Mouse (Mus musculus): ENCODE results near the gene Gm37419. TPM values are rescaled to one million over a fixed set of nuclear protein-coding genes. Genes with fewer than 3 reads are reported as not detected.
A peak's percentile ranks its signal among the peaks of the same experiment; 100 is the strongest.

The Gm37419 gene
- not detected in 2 replicates for polyA plus RNA-seq (2015; fragmentation: Nextera tagmentation; extraction: Ambion mirVana)

GRCm38 (mm10) chr16:23988466-23989208, at the start of gene Gm37419, which contains the start of gene Bcl6:
TSS of gene Gm37419 (plus strand) at chr16:23988482.
TSS of gene Bcl6 (minus strand) at chr16:23988852.
- peak; percentile 90 for ATAC-seq
- Histone ChIP-seq H3K9me3 (replicated peaks) (no peaks in the 10 kb centered on the region), H3K27ac (peak within 1 kb of the TSS; percentile 98), H3K4me2 (peak within 1 kb of the TSS; percentile 88), H3K9ac (peak within 1 kb of the TSS; percentile 91), H3K4me1 (peaks cover 49% of the 10 kb centered on the region), H3K27me3 (peaks cover 27% of the 10 kb centered on the region), H3K36me3 (ENCODE audit: poor library complexity, severe bottlenecking) (no peaks in the 10 kb centered on the region), H3K4me3 (peak within 1 kb of the TSS; percentile 74)
- WGBS = under 1% methylated on average over 68 of the region's 68 CpGs

GRCm38 (mm10) chr16:23944801-23945200, 43.5 kb upstream of the Gm37419 start:
- Histone ChIP-seq H3K4me3 (no peak overlapping the region), H3K4me2 (no peak overlapping the region), H3K9ac (no peak overlapping the region), H3K27me3 (no peaks in the 10 kb centered on the region), H3K4me1 (no peaks in the 10 kb centered on the region), H3K36me3 (ENCODE audit: poor library complexity, severe bottlenecking) (no peaks in the 10 kb centered on the region), H3K9me3 (replicated peaks) (no peaks in the 10 kb centered on the region), H3K27ac (no peak overlapping the region)
- no peak for ATAC-seq
- whole genome bisulfite sequencing = 26% methylated on average over 3 of the region's 3 CpGs

- Histone ChIP-seq H3K36me3 (ENCODE audit: poor library complexity, severe bottlenecking) (no peaks in the 10 kb centered on the region), H3K9ac (no peak overlapping the region), H3K27me3 (no peaks in the 10 kb centered on the region), H3K9me3 (replicated peaks) (no peaks in the 10 kb centered on the region), H3K4me3 (no peak overlapping the region), H3K4me1 (no peaks in the 10 kb centered on the region), H3K27ac (no peak overlapping the region), H3K4me2 (no peak overlapping the region)
- ATAC-seq = no peak
- 88% methylated on average over 6 of the region's 6 CpGs for WGBS
Measured at GRCm38 (mm10) chr16:23947654-23948053, 40.6 kb upstream of the Gm37419 start.

GRCm38 (mm10) chr16:23952101-23952727, 36.1 kb upstream of the Gm37419 start:
- no peaks in the 10 kb centered on the region for H3K27me3 ChIP-seq
- H3K36me3 ChIP-seq (ENCODE audit: poor library complexity, severe bottlenecking) = no peaks in the 10 kb centered on the region
- ATAC-seq = no peak
- no peak overlapping the region for H3K27ac ChIP-seq
- WGBS = 80% methylated on average over 4 of the region's 4 CpGs
- H3K9me3 ChIP-seq (replicated peaks) = no peaks in the 10 kb centered on the region
- no peak overlapping the region for H3K4me3 ChIP-seq
- H3K4me2 ChIP-seq = no peak overlapping the region
- H3K9ac ChIP-seq = no peak overlapping the region
- peaks cover 3% of the 10 kb centered on the region; the same call in 1 of the 2 replicates for H3K4me1 ChIP-seq

GRCm38 (mm10) chr16:23953189-23953958, 34.9 kb upstream of the Gm37419 start:
- no peaks in the 10 kb centered on the region for H3K9me3 ChIP-seq (replicated peaks)
- peaks cover 3% of the 10 kb centered on the region; the same call in 1 of the 2 replicates for H3K4me1 ChIP-seq
- no peak overlapping the region for H3K4me2 ChIP-seq
- no peak overlapping the region for H3K27ac ChIP-seq
- no peaks in the 10 kb centered on the region for H3K27me3 ChIP-seq
- WGBS = 42% methylated on average over 11 of the region's 11 CpGs
- no peak overlapping the region for H3K4me3 ChIP-seq
- peak; percentile 72 for ATAC-seq
- H3K36me3 ChIP-seq (ENCODE audit: poor library complexity, severe bottlenecking) = no peaks in the 10 kb centered on the region
- no peak overlapping the region for H3K9ac ChIP-seq

- ATAC-seq = peak; percentile 69
Measured at GRCm38 (mm10) chr16:23953959-23954260, 34.4 kb upstream of the Gm37419 start.

GRCm38 (mm10) chr16:23958938-23959337, 29.3 kb upstream of the Gm37419 start:
- Histone ChIP-seq H3K4me1 (peaks cover 3% of the 10 kb centered on the region; the same call in 1 of the 2 replicates), H3K4me3 (no peak overlapping the region), H3K4me2 (no peak overlapping the region), H3K36me3 (ENCODE audit: poor library complexity, severe bottlenecking) (no peaks in the 10 kb centered on the region), H3K27me3 (no peaks in the 10 kb centered on the region), H3K27ac (no peak overlapping the region), H3K9ac (no peak overlapping the region), H3K9me3 (replicated peaks) (no peaks in the 10 kb centered on the region)
- ATAC-seq = no peak

More at GRCm38 (mm10) chr16:23953959-23954260, 34.4 kb upstream of the Gm37419 start:
- H3K4me1 ChIP-seq = peaks cover 3% of the 10 kb centered on the region; the same call in 1 of the 2 replicates
- no peaks in the 10 kb centered on the region for H3K9me3 ChIP-seq (replicated peaks)
- 0% methylated on average over 1 of the region's 1 CpGs for WGBS
- no peak overlapping the region for H3K9ac ChIP-seq
- H3K36me3 ChIP-seq (ENCODE audit: poor library complexity, severe bottlenecking) = no peaks in the 10 kb centered on the region
- H3K4me3 ChIP-seq = no peak overlapping the region
- no peak overlapping the region for H3K27ac ChIP-seq
- H3K4me2 ChIP-seq = no peak overlapping the region
- H3K27me3 ChIP-seq = no peaks in the 10 kb centered on the region

GRCm38 (mm10) chr16:23962401-23962800, 25.9 kb upstream of the Gm37419 start:
- no peak overlapping the region for H3K9ac ChIP-seq
- H3K27me3 ChIP-seq = no peaks in the 10 kb centered on the region
- H3K4me1 ChIP-seq = peaks cover 10% of the 10 kb centered on the region
- no peak overlapping the region for H3K4me3 ChIP-seq
- H3K9me3 ChIP-seq (replicated peaks) = no peaks in the 10 kb centered on the region
- H3K27ac ChIP-seq = no peak overlapping the region
- ATAC-seq = no peak
- WGBS = 84% methylated on average over 2 of the region's 2 CpGs
- H3K4me2 ChIP-seq = no peak overlapping the region
- H3K36me3 ChIP-seq (ENCODE audit: poor library complexity, severe bottlenecking) = no peaks in the 10 kb centered on the region

GRCm38 (mm10) chr16:23963896-23964668, 24.2 kb upstream of the Gm37419 start:
- Histone ChIP-seq H3K9ac (no peak overlapping the region), H3K27ac (no peak overlapping the region), H3K4me3 (no peak overlapping the region), H3K9me3 (replicated peaks) (no peaks in the 10 kb centered on the region), H3K4me1 (peaks cover 10% of the 10 kb centered on the region), H3K27me3 (no peaks in the 10 kb centered on the region), H3K36me3 (ENCODE audit: poor library complexity, severe bottlenecking) (peaks cover 7% of the 10 kb centered on the region), H3K4me2 (no peak overlapping the region)
- ATAC-seq = no peak
- WGBS = 54% methylated on average over 22 of the region's 22 CpGs

- H3K9me3 ChIP-seq (replicated peaks) = no peaks in the 10 kb centered on the region
- no peak overlapping the region for H3K27ac ChIP-seq
- WGBS = 74% methylated on average over 14 of the region's 14 CpGs
- no peak for ATAC-seq
- no peaks in the 10 kb centered on the region for H3K27me3 ChIP-seq
- peaks cover 10% of the 10 kb centered on the region for H3K4me1 ChIP-seq
- no peak overlapping the region for H3K4me2 ChIP-seq
- H3K36me3 ChIP-seq (ENCODE audit: poor library complexity, severe bottlenecking) = peaks cover 7% of the 10 kb centered on the region
- H3K4me3 ChIP-seq = no peak overlapping the region
- no peak overlapping the region for H3K9ac ChIP-seq
Measured at GRCm38 (mm10) chr16:23964706-23965367, 23.4 kb upstream of the Gm37419 start.

- Histone ChIP-seq H3K4me1 (peaks cover 10% of the 10 kb centered on the region), H3K9ac (no peak overlapping the region), H3K27me3 (no peaks in the 10 kb centered on the region), H3K9me3 (replicated peaks) (no peaks in the 10 kb centered on the region), H3K27ac (no peak overlapping the region), H3K4me2 (no peak overlapping the region), H3K4me3 (no peak overlapping the region), H3K36me3 (ENCODE audit: poor library complexity, severe bottlenecking) (peaks cover 7% of the 10 kb centered on the region)
- no peak for ATAC-seq
- WGBS = 92% methylated on average over 14 of the region's 14 CpGs
Measured at GRCm38 (mm10) chr16:23966066-23966465, 22.2 kb upstream of the Gm37419 start.

Data from forebrain, embryonic 13.5 days (tissue).